Mouse (Mus musculus) mammary gland, adult 2 months (tissue): ENCODE data around the gene Aloxe3. TPM values are rescaled to one million over a fixed set of nuclear protein-coding genes. Genes with fewer than 3 reads are reported as not detected.

Experiments
- polyA plus RNA-seq: library from polyadenylated mRNA; depleted of rRNA; stranded (reverse); fragments of >200 nt; gene quantifications from 2 replicates; pipeline ENCODE4 v1.2.3, GENCODE M21; 2012; ENCODE audit warnings: low replicate concordance; rRNA removed

Aloxe3 gene
- 1.8 and 2.6 TPM in 2 replicates for polyA plus RNA-seq

DNA sequence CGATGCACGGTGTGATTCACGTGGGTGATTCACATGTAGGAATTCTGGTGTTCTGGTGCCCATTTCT is at the start of gene Aloxe3:
Aloxe3 (plus strand) TSS at position 45 of the 67 bp plus-strand sequence.

DNA sequence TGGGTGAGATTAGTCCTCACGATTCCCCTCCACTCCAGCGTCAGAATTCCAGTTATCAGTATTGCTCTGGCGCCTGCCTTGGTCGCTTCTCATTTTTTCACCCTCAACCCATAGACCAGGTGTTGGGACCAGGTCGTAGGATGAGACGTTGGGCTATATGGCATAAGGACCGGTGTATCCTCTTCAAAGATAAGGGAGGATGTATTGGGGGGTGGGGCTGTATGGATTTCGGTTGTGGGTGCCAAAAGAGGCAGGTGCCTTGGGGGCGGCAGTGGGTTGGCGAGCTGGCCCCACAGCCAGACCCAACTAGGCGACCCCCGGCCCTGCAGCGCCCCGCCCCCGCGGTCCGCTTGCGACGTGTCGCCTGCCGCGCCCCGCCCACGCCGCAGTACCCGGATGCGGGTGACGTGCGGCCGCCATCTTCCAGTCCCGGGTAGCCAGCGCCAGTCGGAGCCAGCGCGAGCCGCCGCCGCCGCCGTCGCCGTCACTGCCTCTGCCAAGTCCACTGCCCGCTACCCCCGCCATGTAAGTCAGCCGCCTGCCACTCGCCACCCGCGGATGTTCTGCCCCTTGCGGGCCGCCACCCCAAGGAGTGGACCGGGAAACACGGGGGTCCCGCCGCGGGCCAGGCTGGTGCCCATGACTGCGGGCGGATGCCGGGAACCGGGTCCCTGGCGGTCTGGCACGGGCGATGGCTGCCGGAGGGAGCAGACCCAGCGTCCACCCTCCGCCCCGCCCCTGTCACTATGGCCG is 37.4 kb upstream of the Aloxe3 start, which contains the start of gene Vamp2:
Vamp2 (plus strand) TSS at position 388 of the 753 bp plus-strand sequence.

DNA sequence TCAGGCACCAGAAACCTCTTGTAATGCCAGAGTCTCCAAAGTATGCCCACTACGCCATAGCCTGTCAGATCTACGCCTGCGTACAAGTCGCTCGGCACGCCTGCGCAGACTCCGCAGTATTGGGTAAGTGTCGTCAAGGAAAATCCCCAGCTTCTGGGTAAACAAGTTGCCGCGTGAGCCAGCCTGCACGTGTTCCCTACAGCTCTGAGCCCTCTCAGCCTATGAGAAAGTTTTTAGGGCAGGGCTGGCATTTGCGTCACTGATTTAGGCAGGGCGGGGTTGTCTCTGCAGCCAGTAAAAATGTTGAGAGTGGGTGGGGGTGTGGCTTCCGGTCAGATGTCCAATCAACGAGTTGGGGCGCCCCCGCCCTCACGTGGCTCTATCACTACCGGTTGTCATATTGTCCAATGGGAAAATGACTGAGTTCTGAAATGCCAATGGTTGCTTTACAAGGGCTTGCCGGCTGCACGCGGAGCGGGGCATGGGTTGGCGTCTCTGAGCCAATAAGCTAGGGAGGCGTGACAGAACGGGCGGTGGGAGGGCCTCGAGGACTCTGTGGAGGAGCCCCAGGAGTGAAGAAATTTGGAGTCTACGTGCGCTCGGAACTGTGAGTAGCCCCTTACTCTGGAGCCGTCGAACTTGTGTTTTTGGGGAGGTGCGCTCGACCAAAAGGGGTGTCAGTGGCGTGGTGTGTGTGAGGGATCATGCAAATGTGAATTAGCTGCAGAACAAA is 30.8 kb upstream of the Aloxe3 start, which contains the start of gene Per1:
Per1 (plus strand) TSS at position 521 of the 733 bp plus-strand sequence.

GRCm38 (mm10) chr11:69120221-69121000 is 5.3 kb upstream of the Aloxe3 start, which contains the start of gene Hes7:
Gene Hes7, plus strand, starts transcription at chr11:69120404.

GRCm38 (mm10) chr11:69122336-69122951 is 3.3 kb upstream of the Aloxe3 start, which contains the start of gene 9130213A22Rik:
Gene 9130213A22Rik, minus strand, starts transcription at chr11:69122589.

DNA sequence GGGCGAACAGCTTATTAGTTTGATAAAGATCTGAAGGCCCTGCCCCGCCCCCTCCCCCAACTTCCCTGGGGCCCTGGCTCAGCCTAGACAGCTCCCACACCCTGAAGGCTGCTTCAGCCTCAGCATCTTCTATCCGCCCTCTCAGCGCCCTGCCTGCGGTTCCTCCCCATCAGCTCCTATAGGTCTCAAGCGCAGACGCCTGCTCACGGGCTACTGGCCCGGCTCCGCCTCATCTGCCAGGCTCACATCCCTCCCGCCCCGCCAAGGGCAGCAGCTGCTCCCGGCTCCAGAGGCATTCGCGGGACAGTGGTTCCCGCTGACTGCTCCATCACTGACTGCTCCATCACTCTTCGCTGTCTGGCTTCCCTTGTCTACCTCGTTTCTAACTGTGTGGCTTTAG is 31.1 kb downstream of the Aloxe3 start, which contains the start of gene Alox12b:
Alox12b (plus strand) TSS at position 190 of the 400 bp plus-strand sequence.

DNA sequence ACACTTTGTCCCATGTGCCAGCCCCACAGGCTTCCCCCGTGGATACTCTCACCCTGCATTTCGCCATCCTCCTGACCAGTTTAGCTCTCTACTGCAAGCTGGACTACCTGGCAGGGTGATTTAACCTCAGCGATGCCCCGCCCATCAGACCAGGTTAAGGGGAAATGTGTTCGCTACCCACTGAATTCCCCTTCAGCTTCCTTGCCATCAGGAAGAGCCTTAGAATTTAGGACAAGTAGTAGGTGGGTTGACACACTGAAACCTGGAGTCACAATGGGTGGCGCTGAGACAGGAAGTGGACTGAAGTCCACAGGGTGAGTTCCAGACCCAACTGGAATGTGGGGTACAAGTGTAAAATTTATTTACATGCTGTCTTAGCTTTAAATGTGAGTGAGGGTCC is 72.0 kb downstream of the Aloxe3 start, which contains the start of gene Alox8:
Alox8 (minus strand) TSS at position 101 of the 400 bp plus-strand sequence.

Other genes starting within 250 kb of the Aloxe3 start
- 0.19 TPM in 1 of 2 replicates, not detected in the other for gene Rnf222, start 237.3 kb upstream of the Aloxe3 start, polyA plus RNA-seq
- gene Rpl26, start 224.3 kb upstream of the Aloxe3 start, polyA plus RNA-seq: 637 and 1,128 TPM in 2 replicates
- not detected in 2 replicates for gene Odf4, start 198.8 kb upstream of the Aloxe3 start, polyA plus RNA-seq
- gene Arhgef15, start 168.4 kb upstream of the Aloxe3 start, polyA plus RNA-seq: 70.7 and 114 TPM in 2 replicates
- gene Slc25a35, start 157.8 kb upstream of the Aloxe3 start, polyA plus RNA-seq: 107 and 135 TPM in 2 replicates
- gene Rangrf, start 150.7 kb upstream of the Aloxe3 start, polyA plus RNA-seq: 17.1 and 49.9 TPM in 2 replicates
- 11.0 and 12.9 TPM in 2 replicates for gene Pfas, start 117.4 kb upstream of the Aloxe3 start, polyA plus RNA-seq
- gene Ctc1, start 110.0 kb upstream of the Aloxe3 start, polyA plus RNA-seq: 36.3 and 36.6 TPM in 2 replicates
- 5.5 and 18.1 TPM in 2 replicates for gene Aurkb, start 80.2 kb upstream of the Aloxe3 start, polyA plus RNA-seq
- 14.9 and 32.7 TPM in 2 replicates for gene Borcs6, start 66.2 kb upstream of the Aloxe3 start, polyA plus RNA-seq
- 24.3 and 24.6 TPM in 2 replicates for gene Tmem107, start 55.1 kb upstream of the Aloxe3 start, polyA plus RNA-seq
- gene Vamp2, start 37.4 kb upstream of the Aloxe3 start, polyA plus RNA-seq: 115 and 123 TPM in 2 replicates
- 30.1 and 37.1 TPM in 2 replicates for gene Per1, start 30.7 kb upstream of the Aloxe3 start, polyA plus RNA-seq
- gene Hes7, start 5.5 kb upstream of the Aloxe3 start, polyA plus RNA-seq: 0.29 and 1.0 TPM in 2 replicates
- 1.1 and 1.8 TPM in 2 replicates for gene 9130213A22Rik, start 3.3 kb upstream of the Aloxe3 start, polyA plus RNA-seq
- gene Alox12b, start 31.1 kb downstream of the Aloxe3 start, polyA plus RNA-seq: 0.05 and 1.6 TPM in 2 replicates
- 0.08 TPM in 1 of 2 replicates, not detected in the other for gene Alox8, start 71.9 kb downstream of the Aloxe3 start, polyA plus RNA-seq
- 0.14 and 0.24 TPM in 2 replicates for gene Gucy2e, start 111.1 kb downstream of the Aloxe3 start, polyA plus RNA-seq
- gene Cntrob, start 197.9 kb downstream of the Aloxe3 start, polyA plus RNA-seq: 6.4 and 7.9 TPM in 2 replicates
- gene Trappc1, start 198.1 kb downstream of the Aloxe3 start, polyA plus RNA-seq: 31.5 and 86.9 TPM in 2 replicates
- 2.1 and 2.7 TPM in 2 replicates for gene Kcnab3, start 200.4 kb downstream of the Aloxe3 start, polyA plus RNA-seq
- 0.36 and 2.5 TPM in 2 replicates for gene Rnf227, start 214.6 kb downstream of the Aloxe3 start, polyA plus RNA-seq
- 109 and 197 TPM in 2 replicates for gene Chd3, start 243.5 kb downstream of the Aloxe3 start, polyA plus RNA-seq